10 mouse cellular contexts compared by ENCODE assay signal in genomic region chr5:135715624-135716023, GRCm38 (mm10). TPM values are rescaled to one million over a fixed set of nuclear protein-coding genes. Genes with fewer than 3 reads are reported as not detected.
DNase-seq lines count a peak whose midpoint lies in the region; TF ChIP-seq lines count a peak whose summit lies in the region.
"Had no signal": no experiment of that assay in that cellular context is flagged by ENCODE, and none has a peak within 500 bp of the region (broad histone marks: within the 10 kb centered on the region; RNA-seq: fewer than 3 reads in every experiment).

No protein-coding gene starts in this region.

- no peak overlapping the region for H3K4me3 ChIP-seq in heart, adult 2 months
- H3K4me3 ChIP-seq in left cerebral cortex, adult 2 months = no peak overlapping the region
- H3K4me3 ChIP-seq: forebrain, embryonic 10.5 days; hindbrain, embryonic 10.5 days had no signal

- TF ChIP-seq EP300 in heart, adult 2 months (IDR thresholded peaks at IDR 0.05; ENCODE audit: insufficient read depth, low read depth, low read length) = no peak

- peaks cover 11% of the 10 kb centered on the region for H3K4me1 ChIP-seq in heart, adult 2 months (ENCODE audit: control insufficient read depth, insufficient read depth, low read length)

- H3K27me3 ChIP-seq in heart, adult 2 months (ENCODE audit: control insufficient read depth, insufficient read depth, low read length) = no peaks in the 10 kb centered on the region

- TF ChIP-seq POLR2A in heart, adult 2 months (IDR thresholded peaks at IDR 0.05; ENCODE audit: insufficient read depth, low read depth, low read length) = no peak

- no peak for DNase-seq in heart, adult 2 months
- DNase-seq in heart, postnatal 36 days = no peak
- no peak for DNase-seq in left cerebral cortex, adult 2 months (ENCODE audit: extremely low spot score in 1 of 2, low spot score in 2 of 2)
- DNase-seq in left cerebral cortex, postnatal 25 days (ENCODE audit: low spot score in 2 of 2) = no peak
- peak; percentile 22 for DNase-seq in A20 (ENCODE audit: low read depth, low spot score)
- DNase-seq in embryo, embryonic 10.5 days (ENCODE audit: low spot score) = peak; percentile 36
- DNase-seq in spleen, postnatal 36 days (ENCODE audit: low spot score in 2 of 2) = no peak
- no peak for DNase-seq in T-cell, adult 2 months (ENCODE audit: low spot score)

- WGBS in heart, adult 2 months = 64% methylated on average over 10 of the region's 10 CpGs

- no peaks in the 10 kb centered on the region for H3K36me3 ChIP-seq in heart, adult 2 months (ENCODE audit: control insufficient read depth, insufficient read depth, low read length)

- H3K9ac ChIP-seq in heart, adult 2 months (ENCODE audit: low read depth, low read length) = no peak overlapping the region

- peak; percentile 64 for TF ChIP-seq CTCF in heart, adult 2 months (IDR thresholded peaks at IDR 0.05)
- peak; percentile 46 for TF ChIP-seq CTCF in left cerebral cortex, adult 2 months (IDR thresholded peaks at IDR 0.05)

- no peaks in the 10 kb centered on the region for H3K79me2 ChIP-seq in heart, adult 2 months (replicated peaks; ENCODE audit: control insufficient read depth, insufficient read depth, low read length)

- intact Hi-C loops in heart, adult 2 months (cut with DNase I) = no loop called here
- intact Hi-C loops in heart, postnatal 36 days (cut with DNase I) = no loop called here
- intact Hi-C loops in left cerebral cortex, adult 2 months (cut with DNase I) = no loop called here
- intact Hi-C loops in left cerebral cortex, postnatal 25 days (cut with DNase I) = no loop called here

- H3K27ac ChIP-seq in heart, adult 2 months = no peak overlapping the region
- H3K27ac ChIP-seq in left cerebral cortex, adult 2 months = no peak overlapping the region
- H3K27ac ChIP-seq: forebrain, embryonic 10.5 days; hindbrain, embryonic 10.5 days had no signal

RNA-seq across cellular contexts. Expression of gene Tmem120a, which starts 28.6 kb away (rescaled TPM):
- total RNA-seq in heart, adult 2 months (2021) = 10 to 100 TPM; 13.6 to 19.3 TPM
- polyA plus RNA-seq in heart, adult 2 months (2012; rRNA removed) = 18.5 and 27.3 TPM in 2 replicates
- 10 to 100 TPM; 12.9 to 18.3 TPM for total RNA-seq in heart, postnatal 36 days (2021)
- total RNA-seq in left cerebral cortex, adult 2 months (2021) = 10 to 100 TPM; 18.3 to 18.4 TPM
- 10 to 100 TPM; 13.5 to 18.7 TPM for total RNA-seq in left cerebral cortex, postnatal 25 days (2021)

RNA-seq across cellular contexts. Expression of gene Por, which starts 45.8 kb away (rescaled TPM):
- total RNA-seq in heart, adult 2 months (2021) = 10 to 100 TPM; 63.0 to 77.4 TPM
- polyA plus RNA-seq in heart, adult 2 months (2012; rRNA removed) = 76.7 and 93.6 TPM in 2 replicates
- 10 to 100 TPM; 69.8 to 76.4 TPM for total RNA-seq in heart, postnatal 36 days (2021)
- 10 to 100 TPM; 86.0 to 93.6 TPM for total RNA-seq in left cerebral cortex, adult 2 months (2021)
- 10 to 100 TPM; 84.4 to 91.2 TPM for total RNA-seq in left cerebral cortex, postnatal 25 days (2021)

Comparison
In these comparisons a context has a peak if more than half of its experiments do, and no peak if none do; other contexts are left out.
1. DNase-seq: peak in A20 (single experiment) and embryo, embryonic 10.5 days (single experiment); none in heart, adult 2 months (0 of 2), heart, postnatal 36 days (0 of 2), left cerebral cortex, adult 2 months (0 of 2), left cerebral cortex, postnatal 25 days (0 of 2), spleen, postnatal 36 days (0 of 2) and T-cell, adult 2 months (single experiment).